Mouse (Mus musculus) forebrain, embryonic 16.5 days (tissue): Measurements from ENCODE around the gene Ndufs8. TPM values are rescaled to one million over a fixed set of nuclear protein-coding genes. Genes with fewer than 3 reads are reported as not detected.

ENCODE experiments used
- ATAC-seq: fragments of 200-750 bp; cut with Nextera tagmentation; 2 replicates; pipeline ENCODE4 v1.8.0; 2017; ENCODE audit warnings: mild to moderate bottlenecking, moderate library complexity
- H3K27ac ChIP-seq: fragments of 300-500 bp; sonication (generic); 2 replicates; pipeline ENCODE4 v1.5.1; 2014; ENCODE audit warnings: low read length, control low read depth
- H3K27me3 ChIP-seq: fragments of 300-500 bp; sonication (generic); replicated peaks from 2 replicates; pipeline ENCODE4 v1.6.1; 2014; ENCODE audit warnings: low read length; ENCODE audit not compliant: control insufficient read depth, insufficient read depth
- H3K36me3 ChIP-seq: fragments of 300-500 bp; sonication (generic); 2 replicates; pipeline ENCODE4 v1.6.1; 2014; ENCODE audit not compliant: control insufficient read depth, insufficient read depth
- H3K4me1 ChIP-seq: fragments of 300-500 bp; sonication (generic); replicated peaks from 2 replicates; pipeline ENCODE4 v1.6.1; 2014; ENCODE audit warnings: low read length; ENCODE audit not compliant: control insufficient read depth, insufficient read depth
- H3K4me2 ChIP-seq: fragments of 300-500 bp; sonication (generic); 2 replicates; pipeline ENCODE4 v1.6.1; 2014; ENCODE audit warnings: mild to moderate bottlenecking, low read length, control low read depth
- H3K4me3 ChIP-seq: fragments of 300-500 bp; sonication (generic); replicated peaks from 2 replicates; pipeline ENCODE4 v1.5.1; 2014; ENCODE audit warnings: mild to moderate bottlenecking, low read length, control low read depth
- H3K9ac ChIP-seq: fragments of 300-500 bp; sonication (generic); replicated peaks from 2 replicates; pipeline ENCODE4 v1.6.1; 2014; ENCODE audit warnings: low read depth, low read length, control low read depth
- H3K9me3 ChIP-seq: fragments of 300-500 bp; sonication (generic); 2 replicates; pipeline ENCODE4 v1.6.1; 2016; ENCODE audit warnings: low read length; ENCODE audit not compliant: control insufficient read depth
- WGBS: fragments of 180-500 bp; shearing (Covaris S2); extraction: QIAGEN DNeasy Blood & Tissue Kit; methylation state at CpG from one replicate; pipeline ENCODE4 v1.1.7; 2014; 5-methylcytosine and 5-hydroxymethylcytosine counted together
- polyA plus RNA-seq: library from polyadenylated mRNA; unstranded; fragments of >200 nt; fragmentation: Nextera tagmentation; extraction: Ambion mirVana; gene quantifications from 2 replicates; pipeline ENCODE4 v1.2.1, GENCODE M21; 2015

Gene Ndufs8
- polyA plus RNA-seq, 1 experiment from 2014 or later: 207 TPM

- H3K4me2 ChIP-seq: no peak overlapping the region
- H3K4me3 ChIP-seq: no peak overlapping the region
- no peak overlapping the region for H3K9ac ChIP-seq
- H3K4me1 ChIP-seq: no peaks in the 10 kb centered on the region
- ATAC-seq: no peak
- H3K27ac ChIP-seq: no peak overlapping the region
- no peaks in the 10 kb centered on the region for H3K9me3 ChIP-seq
- H3K36me3 ChIP-seq: no peaks in the 10 kb centered on the region
- H3K27me3 ChIP-seq: no peaks in the 10 kb centered on the region
Measured at GRCm38 (mm10) chr19:3951461-3951860, 38.9 kb upstream of the Ndufs8 start.

GRCm38 (mm10) chr19:3950331-3950730 lies 37.8 kb upstream of the Ndufs8 start:
- Histone ChIP-seq H3K27ac (no peak overlapping the region), H3K4me1 (no peaks in the 10 kb centered on the region), H3K4me2 (no peak overlapping the region), H3K4me3 (no peak overlapping the region), H3K27me3 (no peaks in the 10 kb centered on the region), H3K36me3 (no peaks in the 10 kb centered on the region), H3K9me3 (no peaks in the 10 kb centered on the region), H3K9ac (no peak overlapping the region)
- no peak for ATAC-seq
- WGBS: 77% methylated on average over 3 of the region's 3 CpGs

GRCm38 (mm10) chr19:3948546-3948945 lies 36.0 kb upstream of the Ndufs8 start:
- 72% methylated on average over 14 of the region's 14 CpGs for WGBS

GRCm38 (mm10) chr19:3947813-3948212 lies 35.2 kb upstream of the Ndufs8 start:
- WGBS: 71% methylated on average over 3 of the region's 3 CpGs
- Histone ChIP-seq H3K4me3 (no peak overlapping the region), H3K4me1 (no peaks in the 10 kb centered on the region), H3K9me3 (no peaks in the 10 kb centered on the region), H3K27ac (no peak overlapping the region), H3K4me2 (no peak overlapping the region), H3K36me3 (no peaks in the 10 kb centered on the region), H3K9ac (no peak overlapping the region), H3K27me3 (no peaks in the 10 kb centered on the region; the same call in 1 of the 2 replicates)
- no peak for ATAC-seq

More at GRCm38 (mm10) chr19:3948546-3948945, 36.0 kb upstream of the Ndufs8 start:
- ATAC-seq: no peak
- Histone ChIP-seq H3K4me3 (no peak overlapping the region), H3K36me3 (no peaks in the 10 kb centered on the region), H3K27me3 (no peaks in the 10 kb centered on the region; the same call in 1 of the 2 replicates), H3K4me2 (no peak overlapping the region), H3K9me3 (no peaks in the 10 kb centered on the region), H3K27ac (no peak overlapping the region), H3K4me1 (no peaks in the 10 kb centered on the region), H3K9ac (no peak overlapping the region)

GRCm38 (mm10) chr19:3946715-3947114 lies 34.1 kb upstream of the Ndufs8 start:
- Histone ChIP-seq H3K4me3 (no peak overlapping the region), H3K27ac (no peak overlapping the region), H3K4me1 (no peaks in the 10 kb centered on the region), H3K27me3 (no peaks in the 10 kb centered on the region; the same call in 1 of the 2 replicates), H3K9ac (no peak overlapping the region), H3K4me2 (no peak overlapping the region), H3K9me3 (no peaks in the 10 kb centered on the region), H3K36me3 (no peaks in the 10 kb centered on the region)
- peak; percentile 82 for ATAC-seq
- whole genome bisulfite sequencing: 13% methylated on average over 2 of the region's 2 CpGs

- ATAC-seq: no peak
Measured at GRCm38 (mm10) chr19:3945872-3946564, 33.4 kb upstream of the Ndufs8 start.

GRCm38 (mm10) chr19:3942986-3943735 lies 30.6 kb upstream of the Ndufs8 start:
- no peak for ATAC-seq
- H3K4me1 ChIP-seq: no peaks in the 10 kb centered on the region
- H3K27ac ChIP-seq: no peak overlapping the region
- WGBS: 25% methylated on average over 27 of the region's 27 CpGs
- H3K4me3 ChIP-seq: no peak overlapping the region
- H3K36me3 ChIP-seq: no peaks in the 10 kb centered on the region
- no peak overlapping the region for H3K9ac ChIP-seq
- H3K9me3 ChIP-seq: no peaks in the 10 kb centered on the region
- H3K4me2 ChIP-seq: no peak overlapping the region
- H3K27me3 ChIP-seq: no peaks in the 10 kb centered on the region; the same call in 1 of the 2 replicates

More at GRCm38 (mm10) chr19:3945872-3946564, 33.4 kb upstream of the Ndufs8 start:
- H3K4me1 ChIP-seq: no peaks in the 10 kb centered on the region
- H3K36me3 ChIP-seq: no peaks in the 10 kb centered on the region
- H3K9me3 ChIP-seq: no peaks in the 10 kb centered on the region
- H3K27me3 ChIP-seq: no peaks in the 10 kb centered on the region; the same call in 1 of the 2 replicates
- no peak overlapping the region for H3K27ac ChIP-seq
- no peak overlapping the region for H3K4me2 ChIP-seq
- no peak overlapping the region for H3K9ac ChIP-seq
- H3K4me3 ChIP-seq: no peak overlapping the region
- 37% methylated on average over 10 of the region's 10 CpGs for WGBS

- H3K27me3 ChIP-seq: no peaks in the 10 kb centered on the region; the same call in 1 of the 2 replicates
- H3K4me2 ChIP-seq: no peak overlapping the region
- whole genome bisulfite sequencing: 88% methylated on average over 7 of the region's 7 CpGs
- no peak overlapping the region for H3K27ac ChIP-seq
- H3K9me3 ChIP-seq: no peaks in the 10 kb centered on the region
- H3K9ac ChIP-seq: no peak overlapping the region
- no peak for ATAC-seq
- H3K4me3 ChIP-seq: no peak overlapping the region
- H3K4me1 ChIP-seq: no peaks in the 10 kb centered on the region
- no peaks in the 10 kb centered on the region for H3K36me3 ChIP-seq
Measured at GRCm38 (mm10) chr19:3942315-3942714, 29.7 kb upstream of the Ndufs8 start.

- H3K27me3 ChIP-seq: peaks cover 10% of the 10 kb centered on the region
- no peaks in the 10 kb centered on the region for H3K9me3 ChIP-seq
- peak overlapping the region; percentile 39 for H3K4me3 ChIP-seq
- no peak overlapping the region for H3K27ac ChIP-seq
- ATAC-seq: no peak
- H3K9ac ChIP-seq: peak overlapping the region; percentile 51
- peaks cover 11% of the 10 kb centered on the region for H3K4me1 ChIP-seq
- WGBS: 5% methylated on average over 22 of the region's 22 CpGs
- H3K36me3 ChIP-seq: no peaks in the 10 kb centered on the region
- peak overlapping the region; percentile 66 for H3K4me2 ChIP-seq
Measured at GRCm38 (mm10) chr19:3935896-3936850, 23.6 kb upstream of the Ndufs8 start.
